Mouse (Mus musculus) embryonic facial prominence, embryonic 14.5 days (tissue): Measurements from ENCODE around the gene Csad. TPM values are rescaled to one million over a fixed set of nuclear protein-coding genes. Genes with fewer than 3 reads are reported as not detected.
"Not testable (repeated sequence)": the region's sequence is repeated elsewhere in the genome, so short reads cannot be mapped to it uniquely, and the experiment has no call there.

Source experiments
- ATAC-seq: fragments of 200-750 bp; cut with Nextera tagmentation; 2 replicates; pipeline ENCODE4 v1.8.0; 2017; ENCODE audit warnings: low read depth, moderate number of reproducible peaks, moderate TSS enrichment
- DNase-seq: peaks from one replicate; pipeline ENCODE4 v3.0.0-alpha.2; 2015; ENCODE audit warnings: low spot score
- H3K27ac ChIP-seq: fragments of 300-500 bp; sonication (generic); replicated peaks from 2 replicates; pipeline ENCODE4 v1.5.1; 2014; ENCODE audit warnings: low read depth, mild to moderate bottlenecking, low read length, moderate library complexity
- H3K27me3 ChIP-seq: fragments of 300-500 bp; sonication (generic); replicated peaks from 2 replicates; pipeline ENCODE4 v1.6.1; 2014; ENCODE audit warnings: low read length; ENCODE audit not compliant: control insufficient read depth, insufficient read depth
- H3K36me3 ChIP-seq: fragments of 300-500 bp; sonication (generic); 2 replicates; pipeline ENCODE4 v1.6.1; 2014; ENCODE audit warnings: low read length, mixed read lengths; ENCODE audit not compliant: control insufficient read depth, insufficient read depth
- H3K4me1 ChIP-seq: fragments of 300-500 bp; sonication (generic); 2 replicates; pipeline ENCODE4 v1.6.1; 2014; ENCODE audit warnings: antibody characterized with exemption, low read length; ENCODE audit not compliant: control insufficient read depth, insufficient read depth
- H3K4me2 ChIP-seq: fragments of 300-500 bp; sonication (generic); 2 replicates; pipeline ENCODE4 v1.6.1; 2014; ENCODE audit warnings: low read depth, mild to moderate bottlenecking, low read length, moderate library complexity, mixed read lengths
- H3K4me3 ChIP-seq: fragments of 300-500 bp; sonication (generic); 2 replicates; pipeline ENCODE4 v1.5.1; 2014; ENCODE audit warnings: low read depth, mild to moderate bottlenecking, low read length
- H3K9ac ChIP-seq: fragments of 300-500 bp; sonication (generic); 2 replicates; pipeline ENCODE4 v1.6.1; 2014; ENCODE audit warnings: low read depth, mild to moderate bottlenecking, low read length, moderate library complexity, mixed read lengths
- H3K9me3 ChIP-seq: fragments of 300-500 bp; sonication (generic); 2 replicates; pipeline ENCODE4 v1.6.1; 2016; ENCODE audit warnings: low read length; ENCODE audit not compliant: control insufficient read depth
- WGBS: fragments of 180-500 bp; shearing (Covaris S2); extraction: QIAGEN DNeasy Blood & Tissue Kit; methylation state at CpG from one replicate; pipeline ENCODE4 v1.1.7; 2014; 5-methylcytosine and 5-hydroxymethylcytosine counted together
- polyA plus RNA-seq: library from polyadenylated mRNA; unstranded; fragments of >200 nt; fragmentation: Nextera tagmentation; extraction: Ambion mirVana; gene quantifications from 2 replicates; pipeline ENCODE4 v1.2.1, GENCODE M21; 2014

The Csad gene
- polyA plus RNA-seq, 1 experiment from 2014 or later = 63.6 TPM

GRCm38 (mm10) chr15:102239260-102239590 lies 34.7 kb upstream of the Csad start:
- ATAC-seq = peak; percentile 41
- Histone ChIP-seq H3K27ac (no peak overlapping the region), H3K4me3 (0 out of 2 replicates have a peak overlapping the region, but pooled peaks have one; percentile 4), H3K36me3 (peaks cover 78% of the 10 kb centered on the region), H3K4me2 (no peak overlapping the region), H3K9ac (no peak overlapping the region), H3K27me3 (no peaks in the 10 kb centered on the region), H3K9me3 (no peaks in the 10 kb centered on the region), H3K4me1 (peaks cover 19% of the 10 kb centered on the region)
- WGBS = 13% methylated on average over 9 of the region's 9 CpGs
- DNase-seq = peak; percentile 78

- DNase-seq = no peak
These were observed 34.2 kb upstream of the Csad start for GRCm38 (mm10) chr15:102238543-102239259.

GRCm38 (mm10) chr15:102235371-102236027 lies 31.0 kb upstream of the Csad start:
- H3K4me3 ChIP-seq = no peak overlapping the region
- 39% methylated on average over 18 of the region's 21 CpGs for WGBS
- H3K9ac ChIP-seq = no peak overlapping the region; the same call in 1 of the 2 replicates
- DNase-seq (peak; percentile 85), ATAC-seq (peak; percentile 76)
- no peaks in the 10 kb centered on the region for H3K27me3 ChIP-seq
- H3K4me1 ChIP-seq = no peaks in the 10 kb centered on the region
- peak overlapping the region; percentile 3; the same call in 1 of the 2 replicates for H3K4me2 ChIP-seq
- H3K27ac ChIP-seq = 0 out of 2 replicates have a peak overlapping the region, but pooled peaks have one; percentile 19
- peaks cover 60% of the 10 kb centered on the region for H3K36me3 ChIP-seq
- no peaks in the 10 kb centered on the region for H3K9me3 ChIP-seq

More at GRCm38 (mm10) chr15:102238543-102239259, 34.2 kb upstream of the Csad start:
- Histone ChIP-seq H3K36me3 (peaks cover 80% of the 10 kb centered on the region), H3K4me2 (no peak overlapping the region), H3K9me3 (no peaks in the 10 kb centered on the region), H3K27ac (no peak overlapping the region), H3K9ac (no peak overlapping the region), H3K4me3 (no peak overlapping the region), H3K4me1 (peaks cover 14% of the 10 kb centered on the region), H3K27me3 (no peaks in the 10 kb centered on the region)
- WGBS = 87% methylated on average over 14 of the region's 14 CpGs
- no peak for ATAC-seq

GRCm38 (mm10) chr15:102233896-102234295 lies 29.4 kb upstream of the Csad start:
- peaks cover 45% of the 10 kb centered on the region for H3K36me3 ChIP-seq
- no peak overlapping the region for H3K9ac ChIP-seq
- H3K27me3 ChIP-seq = no peaks in the 10 kb centered on the region
- ATAC-seq (no peak), DNase-seq (no peak)
- no peak overlapping the region for H3K4me3 ChIP-seq
- H3K4me2 ChIP-seq = no peak overlapping the region
- no peak overlapping the region for H3K27ac ChIP-seq
- no peaks in the 10 kb centered on the region for H3K4me1 ChIP-seq
- 16% methylated on average over 2 of the region's 2 CpGs for WGBS
- H3K9me3 ChIP-seq = no peaks in the 10 kb centered on the region

GRCm38 (mm10) chr15:102232764-102233163 lies 28.2 kb upstream of the Csad start:
- Histone ChIP-seq H3K4me3 (no peak overlapping the region), H3K9ac (no peak overlapping the region), H3K9me3 (no peaks in the 10 kb centered on the region), H3K4me1 (no peaks in the 10 kb centered on the region), H3K36me3 (peaks cover 35% of the 10 kb centered on the region), H3K4me2 (no peak overlapping the region), H3K27ac (no peak overlapping the region), H3K27me3 (no peaks in the 10 kb centered on the region)
- ATAC-seq (no peak), DNase-seq (no peak)
- 75% methylated on average over 7 of the region's 7 CpGs for WGBS

GRCm38 (mm10) chr15:102231748-102232147 lies 27.2 kb upstream of the Csad start, which contains the start of gene Itgb7:
Itgb7 (minus strand) TSS chr15:102231944.
- H3K27me3 ChIP-seq = no peaks in the 10 kb centered on the region
- WGBS = 55% methylated on average over 6 of the region's 6 CpGs
- no peak within 1 kb of the TSS for H3K27ac ChIP-seq
- no peak for DNase-seq
- H3K4me2 ChIP-seq = no peak within 1 kb of the TSS
- H3K9ac ChIP-seq = no peak within 1 kb of the TSS
- no peaks in the 10 kb centered on the region for H3K4me1 ChIP-seq
- H3K9me3 ChIP-seq = no peaks in the 10 kb centered on the region
- peaks cover 24% of the 10 kb centered on the region for H3K36me3 ChIP-seq
- H3K4me3 ChIP-seq = no peak within 1 kb of the TSS
- ATAC-seq = no peak

GRCm38 (mm10) chr15:102230408-102231321 lies 26.1 kb upstream of the Csad start:
- Histone ChIP-seq H3K9ac (no peak overlapping the region), H3K4me2 (no peak overlapping the region), H3K36me3 (peaks cover 16% of the 10 kb centered on the region), H3K27me3 (no peaks in the 10 kb centered on the region), H3K4me3 (no peak overlapping the region), H3K9me3 (no peaks in the 10 kb centered on the region), H3K27ac (no peak overlapping the region), H3K4me1 (no peaks in the 10 kb centered on the region)
- 69% methylated on average over 17 of the region's 17 CpGs for WGBS
- ATAC-seq (no peak), DNase-seq (no peak)

GRCm38 (mm10) chr15:102225619-102226018 lies 21.1 kb upstream of the Csad start:
- not testable (repeated sequence) for H3K4me2 ChIP-seq, H3K4me1 ChIP-seq, ATAC-seq, H3K9me3 ChIP-seq, H3K36me3 ChIP-seq, H3K9ac ChIP-seq, DNase-seq, H3K4me3 ChIP-seq, H3K27ac ChIP-seq
- WGBS = 70% methylated on average over 6 of the region's 6 CpGs
- H3K27me3 ChIP-seq = peaks cover 11% of the 10 kb centered on the region; the same call in 1 of the 2 replicates
